Mouse (Mus musculus) thymus, postnatal 14 days (tissue): Measurements from ENCODE around the gene Tars2.
"Not testable (repeated sequence)": the region's sequence is repeated elsewhere in the genome, so short reads cannot be mapped to it uniquely, and the experiment has no call there.

ENCODE experiments used
- DNase-seq: peaks from one replicate; pipeline ENCODE4 v3.0.0; 2021

Tars2 gene

DNA sequence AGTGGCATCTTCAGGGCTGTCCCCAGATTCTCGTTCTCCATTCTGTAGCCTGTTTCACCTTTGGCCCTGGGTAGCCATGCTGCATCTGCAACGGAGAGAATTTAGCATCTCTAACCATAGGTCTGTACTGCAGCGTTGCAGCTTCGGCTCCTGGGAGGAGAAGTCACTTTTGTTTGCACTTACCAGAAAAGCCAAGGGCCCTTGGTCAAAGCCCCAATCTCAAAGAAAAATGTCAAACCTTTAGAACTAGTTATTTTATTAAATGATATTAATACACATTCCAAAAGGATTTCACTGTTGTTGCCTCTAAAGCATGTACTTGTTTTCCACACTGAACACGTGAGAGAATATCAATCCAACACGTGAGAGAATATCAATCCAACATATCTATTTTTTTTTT is at the start of gene Tars2:
TSS of gene Tars2 (minus strand) at position 101 of the 400 bp plus-strand sequence.
- no peak for DNase-seq

DNA sequence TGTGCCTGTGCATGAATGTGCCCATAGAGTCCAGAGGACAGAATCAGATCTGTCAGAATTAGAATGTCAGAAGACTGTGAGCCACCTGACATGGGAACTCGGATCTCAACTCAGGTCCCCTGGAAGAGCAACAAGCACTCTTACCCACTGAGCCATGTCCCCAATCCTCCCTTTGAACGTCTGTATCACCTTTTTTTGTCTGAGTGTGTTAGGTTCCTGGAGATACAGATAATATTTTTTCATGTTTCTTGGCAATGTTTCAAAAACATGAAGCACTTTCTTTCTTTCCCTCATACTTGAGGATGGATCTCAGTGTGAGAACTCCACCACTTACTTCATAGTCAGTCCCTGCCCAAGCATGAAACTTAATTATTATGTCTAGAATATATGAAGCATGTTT is 48.4 kb upstream of the Tars2 start:
- no peak for DNase-seq

DNA sequence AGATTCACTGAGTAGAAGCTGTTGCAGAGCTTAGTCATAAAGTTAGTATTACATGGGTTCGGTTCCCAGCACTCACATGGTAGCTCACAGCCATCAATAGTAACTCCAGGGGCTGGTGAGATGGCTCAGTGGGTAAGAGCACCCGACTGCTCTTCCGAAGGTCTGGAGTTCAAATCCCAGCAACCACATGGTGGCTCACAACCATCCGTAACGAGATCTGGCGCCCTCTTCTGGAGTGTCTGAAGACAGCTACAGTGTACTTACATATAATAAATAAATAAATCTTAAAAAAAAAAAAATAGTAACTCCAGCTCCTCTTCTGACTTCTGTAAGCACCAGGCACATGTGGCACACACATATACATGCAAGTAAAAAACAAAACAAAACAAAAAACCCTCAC is 47.6 kb upstream of the Tars2 start:
- DNase-seq: not testable (repeated sequence)

DNA sequence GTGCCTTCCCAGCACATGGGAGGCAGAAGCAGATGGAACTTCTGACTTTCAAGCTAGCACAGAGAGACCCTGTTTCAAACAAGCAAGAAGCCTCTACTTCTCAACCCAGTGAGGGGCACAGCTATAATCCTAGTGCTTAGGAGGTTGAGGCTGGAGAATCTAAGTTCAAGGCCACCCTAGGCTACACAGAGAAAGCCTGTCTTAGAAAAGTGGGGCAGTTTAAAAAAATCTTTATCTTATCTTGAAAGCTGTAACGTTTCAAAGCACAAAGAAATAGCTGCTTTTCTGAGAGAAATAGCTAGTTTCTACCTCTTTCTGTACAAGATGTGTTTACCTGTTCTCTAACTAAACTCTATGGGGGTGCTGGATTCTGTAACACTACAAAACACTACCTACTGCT is 46.7 kb upstream of the Tars2 start:
- no peak for DNase-seq

DNA sequence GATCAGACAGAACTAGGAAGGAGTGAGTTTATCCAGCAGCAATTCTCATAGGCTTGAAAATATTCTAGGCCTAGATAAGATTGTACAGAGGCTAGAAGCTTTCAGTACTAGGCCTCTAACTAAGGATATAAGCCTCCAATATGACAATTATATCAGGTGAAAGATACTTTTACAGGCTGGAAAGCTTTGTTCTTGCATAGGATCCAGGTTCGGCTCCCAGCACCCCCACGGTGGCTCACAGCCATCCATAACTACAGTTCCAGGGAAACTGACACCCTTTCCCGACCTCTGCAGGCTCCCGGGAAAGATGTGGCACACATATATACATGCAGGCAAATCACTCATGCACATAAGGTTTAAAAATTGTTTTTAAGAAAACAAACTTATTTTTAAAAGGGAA is 43.8 kb upstream of the Tars2 start:
- no peak for DNase-seq

DNA sequence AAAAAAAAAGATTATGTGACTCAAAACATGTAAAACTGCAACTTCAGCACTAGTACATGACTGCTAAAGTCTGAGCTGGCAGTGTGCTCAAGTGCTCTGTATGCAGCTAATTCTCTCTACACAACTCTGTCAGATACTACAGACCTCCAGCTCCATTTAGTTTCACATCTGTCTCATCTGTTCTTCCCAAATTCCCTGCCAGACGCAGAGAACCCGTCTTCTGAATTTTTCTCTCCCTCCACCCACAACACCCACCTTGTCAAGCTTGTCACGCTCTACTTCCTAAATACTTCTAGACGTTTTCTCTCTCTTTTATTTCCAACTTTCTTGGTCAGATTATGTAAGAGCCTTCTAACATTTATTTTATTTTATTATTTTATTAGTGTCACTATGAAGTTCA is 38.8 kb upstream of the Tars2 start:
- DNase-seq: no peak

DNA sequence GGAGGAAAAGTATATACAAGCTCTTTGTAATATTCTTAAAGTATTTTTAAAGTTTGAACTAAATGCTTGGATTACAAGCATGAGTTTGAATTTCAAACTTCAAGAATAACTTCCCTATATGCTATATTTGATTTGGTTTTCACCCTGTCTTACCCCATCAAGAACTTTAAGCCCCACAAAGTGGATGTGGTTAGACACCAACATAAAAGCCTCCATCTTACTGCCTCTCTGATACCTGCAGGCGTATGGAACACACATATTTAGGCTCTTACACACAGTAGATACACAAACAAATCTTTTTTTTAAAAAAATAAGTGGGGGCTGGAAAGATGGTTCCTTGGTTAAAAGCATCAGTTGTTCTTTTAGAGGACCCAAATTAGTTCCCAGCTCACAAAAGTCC is 34.3 kb upstream of the Tars2 start:
- DNase-seq: peak; percentile 10

DNA sequence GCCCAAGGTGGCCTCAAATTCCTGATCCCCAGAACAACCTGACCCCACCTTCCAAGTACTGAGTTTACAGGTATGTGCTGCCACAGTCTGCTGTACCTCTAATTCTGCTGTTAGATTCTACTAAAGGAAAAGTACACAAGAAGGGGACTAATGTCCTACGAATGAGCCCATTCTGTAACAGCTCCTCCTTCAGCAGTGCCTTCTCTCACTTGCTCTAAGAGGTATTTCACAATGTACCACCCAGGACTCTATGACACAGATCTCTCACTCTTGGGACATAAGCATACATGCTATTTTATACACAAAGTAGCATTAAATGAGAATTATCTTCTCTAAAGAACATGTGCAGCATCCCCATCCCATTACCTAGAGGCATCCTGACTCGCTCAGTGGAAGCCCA is 33.7 kb upstream of the Tars2 start:
- no peak for DNase-seq

DNA sequence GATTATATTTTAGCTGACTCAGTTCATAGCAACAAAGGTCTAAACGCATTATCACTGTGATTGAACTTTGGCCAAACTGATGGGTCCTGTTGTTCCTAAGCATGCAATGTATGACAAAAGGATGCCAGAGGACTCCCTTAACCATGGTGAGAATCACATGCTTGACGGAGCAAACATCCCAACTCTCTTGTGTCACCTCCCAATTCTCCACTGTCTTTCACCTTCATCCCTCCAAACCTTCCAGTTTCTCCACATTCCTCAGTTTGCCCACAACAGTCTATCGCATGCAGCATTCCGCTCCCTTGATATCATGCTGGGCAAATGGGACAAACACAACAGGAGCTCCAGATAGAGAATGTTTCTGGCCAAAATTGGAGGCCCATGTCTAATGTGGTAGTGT is 25.5 kb upstream of the Tars2 start:
- no peak for DNase-seq

DNA sequence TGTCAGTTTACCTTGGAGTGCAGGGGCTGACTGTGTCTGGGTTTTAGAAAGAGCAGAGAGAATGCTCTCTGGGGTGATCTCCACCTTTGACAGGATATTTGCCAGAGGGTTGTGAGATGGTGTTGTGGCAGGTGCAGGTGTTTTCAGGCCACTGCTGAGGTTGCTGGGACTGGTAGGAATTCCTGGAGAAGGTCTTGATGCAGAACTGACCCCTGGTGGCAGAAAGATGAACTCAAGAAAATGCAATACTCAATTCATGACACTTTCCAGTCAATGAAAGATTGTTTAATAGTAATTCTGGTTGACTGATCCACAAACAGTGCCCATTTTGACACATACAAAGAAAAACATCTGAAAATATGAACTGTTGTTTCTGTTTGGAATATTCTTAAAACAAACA is 12.0 kb upstream of the Tars2 start:
- peak; percentile 66 for DNase-seq

DNA sequence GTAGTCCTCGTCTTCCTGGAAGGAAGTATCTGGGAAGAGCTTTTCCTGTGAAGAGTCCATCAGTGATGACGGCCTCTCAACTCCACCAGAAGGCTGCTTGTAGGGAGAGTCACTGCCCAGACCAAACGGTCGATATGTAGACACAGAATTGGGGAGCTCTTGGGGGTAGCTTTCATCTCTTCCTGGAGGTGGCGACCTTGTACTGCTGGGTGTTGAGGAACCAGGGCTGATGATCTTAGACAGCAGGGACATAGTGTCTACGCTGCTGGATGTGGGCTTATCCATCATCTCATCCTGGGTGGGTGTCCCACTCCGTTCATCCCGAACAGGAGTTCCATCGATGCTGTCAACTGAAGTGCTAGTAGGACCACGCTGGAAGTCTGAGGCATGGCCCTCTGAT is 5.5 kb upstream of the Tars2 start:
- DNase-seq: no peak

DNA sequence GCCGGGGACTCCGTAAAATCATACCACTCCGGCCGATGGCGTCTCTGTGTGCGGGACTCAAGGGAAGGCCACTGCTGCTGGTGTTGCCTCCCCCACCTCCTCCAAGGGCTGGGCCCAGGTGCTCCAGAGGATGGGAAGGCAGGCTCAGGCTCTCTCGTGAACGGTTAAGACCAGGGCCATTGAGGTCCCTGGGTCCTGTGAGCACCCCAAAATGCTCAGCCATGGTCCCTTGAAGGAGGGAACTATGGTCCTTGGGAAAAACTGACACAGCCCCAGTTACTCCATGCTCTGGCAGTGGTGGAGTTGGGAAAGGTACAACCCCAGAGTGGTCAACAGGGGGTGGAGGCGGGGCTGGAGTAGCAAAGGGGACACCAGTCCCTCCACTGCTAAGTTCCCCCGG is 3.8 kb upstream of the Tars2 start:
- no peak for DNase-seq

DNA sequence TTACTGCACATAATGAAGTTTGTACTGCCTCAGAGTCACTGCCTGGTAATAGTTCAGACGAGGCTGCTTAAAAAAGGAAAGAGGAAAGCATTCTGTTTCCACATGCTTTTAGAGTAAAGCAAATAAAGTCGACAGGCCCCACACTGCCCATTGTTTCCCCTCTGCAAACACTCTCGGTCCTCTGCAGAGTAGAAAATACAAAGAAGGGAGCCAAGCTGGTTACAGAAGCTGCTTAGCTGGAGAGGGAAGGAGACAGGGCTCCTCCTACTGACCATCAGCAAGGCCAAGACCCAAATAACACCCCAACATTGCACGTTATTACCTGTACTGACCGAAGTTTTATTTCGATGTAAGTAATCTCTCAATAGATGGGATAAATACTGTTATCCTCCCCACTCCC is 3.0 kb upstream of the Tars2 start:
- no peak for DNase-seq

DNA sequence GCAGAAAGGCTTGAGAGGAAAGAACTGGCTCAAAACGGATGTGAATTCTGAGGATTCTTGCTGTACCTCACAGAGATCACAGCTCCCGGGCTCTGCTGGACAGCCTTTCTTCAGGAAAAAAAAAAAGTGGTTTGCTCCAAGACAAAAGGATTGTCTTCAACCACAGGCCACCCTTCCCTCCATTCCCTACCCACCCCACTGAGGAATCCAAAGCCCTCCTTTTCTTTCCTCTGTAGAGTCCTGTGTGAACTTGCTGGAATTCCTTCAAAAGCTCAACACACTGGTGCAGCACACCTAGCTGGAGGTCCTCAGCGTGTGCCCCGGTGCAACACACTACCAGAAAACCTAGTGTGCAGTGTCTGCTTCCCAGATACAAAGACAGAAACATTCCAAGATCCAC is 1.8 kb upstream of the Tars2 start:
- no peak for DNase-seq

DNA sequence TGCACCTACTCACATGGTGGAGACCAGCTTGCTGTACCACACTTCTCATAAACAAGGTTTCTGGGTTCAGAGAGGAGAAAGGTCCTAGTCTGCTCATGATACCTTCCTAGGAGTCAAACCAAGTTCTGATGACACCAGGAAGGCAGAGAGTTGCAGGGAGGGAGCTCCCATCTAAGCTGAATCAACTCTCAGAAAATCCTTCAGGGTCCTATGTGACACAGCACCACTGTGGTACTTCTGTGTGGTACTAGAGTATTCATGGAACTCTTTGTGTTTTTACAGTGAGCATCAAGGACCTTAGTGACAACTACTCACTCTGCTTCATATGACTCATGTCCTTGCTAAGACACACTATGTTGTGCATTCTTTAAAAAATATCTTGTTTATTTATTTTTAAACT is 650 bp upstream of the Tars2 start:
- no peak for DNase-seq

DNA sequence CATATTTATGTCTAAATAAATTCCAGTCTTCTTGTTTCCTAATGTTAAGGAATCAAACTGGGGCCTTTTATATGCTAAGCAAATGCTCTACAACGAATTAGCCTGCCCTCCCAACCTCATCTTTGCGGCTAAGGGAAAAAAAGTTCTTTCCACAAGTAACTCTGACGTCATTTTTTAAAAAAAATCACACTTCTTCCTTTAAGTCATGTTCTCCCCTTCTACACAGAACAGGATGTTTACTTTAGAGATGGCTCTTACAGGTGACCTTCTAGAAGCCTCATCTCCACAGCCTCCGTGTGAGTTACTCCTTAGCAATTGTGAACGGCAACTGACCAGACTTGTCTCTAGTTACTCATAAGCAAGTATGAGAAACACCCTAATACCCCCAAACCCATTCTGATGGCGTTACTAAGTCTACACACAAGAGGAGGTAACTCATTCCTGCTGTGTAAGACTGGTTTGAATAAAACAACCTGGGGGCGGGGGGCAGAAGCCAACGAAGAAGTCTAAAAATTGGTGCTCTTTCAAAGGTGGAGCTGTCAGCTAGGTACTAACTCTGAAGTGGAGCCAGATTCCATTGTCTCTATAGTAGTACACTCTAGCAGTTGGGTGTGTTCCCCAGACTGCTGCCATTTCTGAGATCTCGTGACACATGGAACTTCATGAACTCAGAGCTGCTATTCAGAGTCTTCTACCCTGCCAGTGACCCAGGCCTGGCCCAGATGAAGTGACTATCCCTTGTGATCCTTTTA is 1.4 kb downstream of the Tars2 start:
- no peak for DNase-seq

DNA sequence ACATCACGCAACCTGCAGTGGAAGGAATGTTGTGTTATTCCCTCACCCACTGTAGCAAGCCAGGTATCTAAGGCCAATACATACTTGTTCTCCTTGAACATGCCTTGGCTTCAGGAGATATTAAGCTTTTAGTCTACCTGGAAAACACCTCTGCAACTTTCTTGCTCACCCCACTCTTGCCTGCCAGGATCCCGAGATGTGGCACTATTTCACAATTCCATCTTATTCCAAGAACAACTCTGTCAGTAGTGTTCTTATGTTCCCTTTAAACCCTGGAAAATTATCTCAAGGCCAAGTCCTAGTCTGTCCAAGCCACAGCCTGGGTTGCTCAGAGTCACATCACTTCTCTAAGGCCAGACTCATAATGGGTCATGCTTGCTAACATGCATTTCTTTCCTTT is 3.2 kb downstream of the Tars2 start:
- no peak for DNase-seq

DNA sequence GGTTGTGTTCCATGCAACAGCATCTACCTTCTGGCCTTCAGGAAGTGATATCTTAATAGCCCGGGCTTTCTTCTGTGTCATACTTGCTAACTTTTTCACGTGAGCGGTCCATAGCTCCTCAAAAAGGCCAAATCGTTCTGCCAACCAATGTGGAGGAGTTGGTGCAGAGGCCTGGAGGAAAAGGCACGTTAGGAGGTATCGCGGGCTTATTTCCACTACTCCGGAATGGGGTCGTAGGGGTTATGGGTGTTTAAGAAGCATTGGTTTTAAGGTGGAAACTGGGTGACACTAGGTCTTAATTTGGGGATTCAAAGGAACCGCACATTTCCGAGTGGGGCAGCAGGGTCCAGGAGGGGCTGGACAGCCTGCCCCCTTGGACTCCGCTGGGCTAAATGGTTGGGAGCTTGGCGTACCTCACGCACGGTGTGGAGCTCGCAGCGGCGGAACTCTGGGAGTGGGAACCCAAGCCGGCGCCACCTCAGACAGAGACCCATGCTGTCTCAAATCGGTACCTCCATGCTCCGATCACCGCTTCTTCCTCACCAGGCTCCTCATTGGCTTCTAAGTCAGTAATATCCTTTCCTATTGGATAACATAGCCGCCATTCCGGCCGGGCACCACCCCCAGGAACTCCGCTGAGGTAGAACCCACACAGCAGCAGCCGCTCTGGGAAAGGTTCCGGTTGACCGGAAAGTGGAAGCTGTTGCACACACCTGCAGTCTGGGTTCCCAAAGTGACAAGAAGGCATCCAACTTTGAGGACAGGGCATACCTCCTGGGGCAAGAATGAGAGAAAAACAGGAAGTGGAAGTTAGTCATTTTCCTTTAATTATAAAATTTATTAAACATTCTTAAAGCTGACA is 5.4 kb downstream of the Tars2 start:
- DNase-seq: peak; percentile 93

DNA sequence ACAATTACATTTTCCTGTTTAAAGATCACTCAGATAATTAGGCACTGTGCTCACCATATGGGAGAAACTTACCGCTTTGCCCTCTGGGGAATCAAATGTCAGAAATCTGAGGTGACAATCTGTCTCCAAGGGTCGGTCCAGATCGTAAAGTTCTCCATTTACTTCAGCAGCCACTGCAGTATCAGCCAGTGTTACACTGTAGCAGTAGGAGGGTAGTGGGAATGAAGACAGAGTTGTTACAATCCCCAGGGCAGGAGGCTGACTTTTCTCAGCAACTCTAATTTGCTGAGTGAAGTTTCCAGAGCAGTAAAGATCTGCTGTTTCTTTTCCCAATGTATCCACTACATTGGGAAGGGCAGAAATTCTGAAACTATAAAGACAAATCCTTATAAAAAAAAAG is 7.1 kb downstream of the Tars2 start:
- DNase-seq: no peak

DNA sequence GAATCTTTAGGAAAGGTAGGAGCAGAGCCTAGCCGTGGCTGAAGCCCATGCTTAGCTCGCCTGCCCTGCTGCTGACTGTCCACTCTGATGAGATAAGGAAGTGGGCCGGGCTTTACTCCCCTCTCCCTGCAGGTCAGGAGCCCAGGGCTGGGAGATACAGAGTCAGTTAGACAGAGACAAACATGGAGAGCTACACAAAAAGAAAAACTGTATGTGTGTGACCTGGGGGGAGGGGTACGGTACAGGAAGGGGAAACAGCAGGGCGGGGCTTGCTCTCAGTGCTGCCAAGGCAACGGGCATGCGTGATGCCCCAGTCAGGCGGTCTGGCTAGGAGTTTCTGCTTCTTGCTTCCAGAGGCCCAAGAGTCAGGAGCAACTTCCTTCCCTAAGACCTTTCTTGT is 19.6 kb downstream of the Tars2 start:
- DNase-seq: peak; percentile 54

DNA sequence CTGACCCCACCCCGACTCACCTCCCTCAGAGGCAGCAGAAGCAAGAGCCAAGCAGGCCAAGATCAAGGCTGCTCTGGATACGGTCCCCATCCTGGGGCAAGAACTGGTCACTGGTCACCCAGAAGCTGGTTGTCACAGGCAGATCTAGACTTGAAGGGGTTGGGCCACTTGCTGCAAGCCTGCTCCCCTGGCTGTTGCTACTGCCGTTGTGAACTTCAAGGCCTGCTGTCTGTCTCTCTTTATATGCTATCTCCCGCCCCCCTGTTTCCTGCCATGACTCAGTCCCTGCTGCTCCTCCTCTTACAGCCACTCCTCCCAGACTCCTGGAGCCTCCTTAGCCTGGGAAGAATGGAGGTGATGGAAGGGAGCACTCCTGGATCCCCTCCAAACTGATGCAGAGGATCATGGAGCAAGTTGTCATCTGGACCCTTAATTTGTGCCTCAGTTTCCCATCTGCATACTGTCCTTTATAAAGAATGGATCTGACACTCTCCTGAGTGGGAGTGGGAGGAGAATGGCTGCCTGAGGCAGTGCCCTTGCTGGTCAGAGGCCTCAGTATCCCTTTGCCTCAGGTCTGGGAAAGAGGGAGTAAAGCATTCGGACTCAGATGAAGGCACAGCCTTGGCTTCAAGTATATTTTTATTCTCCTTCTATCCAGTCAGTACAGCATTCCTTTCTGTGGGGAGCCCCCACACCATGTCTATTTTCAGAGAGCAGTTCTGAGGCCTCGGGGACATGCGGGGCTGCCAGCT is 20.5 kb downstream of the Tars2 start, which contains the start of gene Ecm1:
TSS of gene Ecm1 (minus strand) at position 217 of the 752 bp plus-strand sequence.
- peak; percentile 38 for DNase-seq

DNA sequence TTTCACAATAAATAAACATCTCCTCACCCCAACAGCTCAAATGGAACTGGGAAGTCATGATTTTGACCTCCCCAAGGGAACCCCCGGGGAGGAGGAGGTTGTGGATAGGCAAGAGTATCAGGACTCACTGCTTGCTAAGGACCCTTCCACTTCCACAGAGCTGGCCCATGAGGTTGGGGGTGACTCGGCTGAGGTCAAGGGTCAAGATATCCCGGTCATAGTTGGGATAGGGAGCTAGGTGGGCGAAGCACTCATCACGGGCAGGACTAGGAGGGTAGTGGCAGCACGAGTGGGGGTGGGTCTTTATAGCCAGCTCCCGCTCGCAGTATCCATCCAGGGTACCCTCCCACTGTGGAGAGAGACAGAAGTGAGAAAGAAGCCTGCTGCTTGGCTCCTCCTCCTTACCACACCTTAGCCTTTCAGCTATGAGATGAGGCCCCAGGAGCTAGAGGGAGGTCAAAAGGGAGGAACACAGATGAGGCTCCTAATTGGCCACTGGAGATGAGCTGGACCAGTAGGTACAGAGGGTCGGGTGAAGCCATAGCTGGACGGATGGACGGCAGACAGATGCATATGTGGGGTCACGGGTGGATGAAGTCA is 24.8 kb downstream of the Tars2 start:
- DNase-seq: no peak

DNA sequence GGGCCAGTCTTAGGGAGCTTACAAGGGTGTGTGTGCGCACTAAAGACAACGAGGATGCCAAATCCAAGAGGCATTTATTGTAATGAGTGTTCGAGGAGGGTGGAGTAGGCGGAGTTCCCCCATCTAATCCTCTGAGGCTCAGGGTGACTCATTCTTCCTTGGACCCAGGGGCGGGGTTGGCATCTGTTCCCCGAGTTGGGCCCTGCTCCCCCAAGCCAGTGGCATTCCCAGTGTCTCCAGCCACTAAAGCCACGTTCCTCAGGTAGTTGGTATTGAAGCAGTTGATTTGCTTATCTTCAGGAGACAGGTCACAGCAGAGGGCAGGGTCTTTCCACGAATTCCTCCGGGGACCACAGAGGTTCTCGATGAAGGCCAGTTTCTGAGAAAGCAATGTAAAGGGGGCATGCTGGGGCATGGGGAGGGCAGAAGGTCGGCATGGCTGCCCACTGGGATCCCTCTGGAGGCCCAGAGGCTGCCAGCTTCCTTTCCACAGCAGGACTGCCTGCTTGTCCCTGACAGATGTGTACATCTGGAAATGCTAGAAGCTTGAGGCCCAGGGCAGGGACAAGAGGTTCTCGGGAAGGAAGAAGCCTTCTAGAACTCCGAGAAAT is 25.8 kb downstream of the Tars2 start:
- DNase-seq: no peak
